Mouse (Mus musculus): ENCODE measurements around the gene Ninl.

Gene Ninl

DNA sequence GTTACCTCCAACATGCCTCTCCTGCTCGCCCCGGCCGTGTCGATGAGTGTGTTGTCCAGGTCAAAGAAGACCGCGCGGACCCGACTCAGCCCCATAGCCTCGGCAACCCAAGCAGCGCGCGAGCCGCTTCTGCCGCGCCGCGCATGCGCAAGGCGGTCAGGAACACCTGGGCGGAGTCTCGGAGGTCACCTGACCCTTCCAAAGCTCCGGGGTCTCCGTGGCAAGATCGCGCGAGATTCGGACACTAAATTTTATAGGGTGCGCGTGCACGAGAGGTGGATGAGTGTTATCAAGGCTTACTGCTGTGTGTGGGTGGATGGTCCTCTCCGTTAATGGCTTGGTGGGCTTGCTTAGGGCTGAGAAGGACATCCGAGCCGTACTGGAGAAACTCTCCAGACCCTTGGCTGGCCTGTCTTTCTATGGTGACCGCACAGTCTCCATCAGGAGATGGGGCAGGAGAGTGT is at the start of gene Ninl, which contains the start of gene Nanp:
Ninl (minus strand) TSS at position 151 of the 464 bp plus-strand sequence.
Nanp (minus strand) TSS at position 167 of the 464 bp plus-strand sequence.
- peak; percentile 95 for DNase-seq

DNA sequence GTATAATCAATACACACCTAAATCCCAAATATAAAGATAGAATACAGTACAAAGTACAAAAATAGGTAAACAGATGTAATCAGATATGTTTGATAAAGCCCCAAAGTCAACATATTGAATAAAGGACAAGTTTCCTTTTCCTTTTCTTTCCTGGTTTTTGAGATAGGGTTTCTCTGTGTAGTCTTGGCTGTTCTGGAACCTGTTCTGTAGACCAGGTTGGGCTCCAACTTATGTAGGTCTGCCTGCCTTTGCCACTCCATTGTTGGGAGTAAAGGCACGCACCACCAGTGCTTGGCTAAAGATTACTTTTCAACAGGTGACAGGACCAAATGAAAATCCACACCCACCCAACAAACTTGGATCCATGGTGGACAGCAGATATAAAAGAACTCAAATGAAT is 17.5 kb upstream of the Ninl start:
- no peak for DNase-seq

DNA sequence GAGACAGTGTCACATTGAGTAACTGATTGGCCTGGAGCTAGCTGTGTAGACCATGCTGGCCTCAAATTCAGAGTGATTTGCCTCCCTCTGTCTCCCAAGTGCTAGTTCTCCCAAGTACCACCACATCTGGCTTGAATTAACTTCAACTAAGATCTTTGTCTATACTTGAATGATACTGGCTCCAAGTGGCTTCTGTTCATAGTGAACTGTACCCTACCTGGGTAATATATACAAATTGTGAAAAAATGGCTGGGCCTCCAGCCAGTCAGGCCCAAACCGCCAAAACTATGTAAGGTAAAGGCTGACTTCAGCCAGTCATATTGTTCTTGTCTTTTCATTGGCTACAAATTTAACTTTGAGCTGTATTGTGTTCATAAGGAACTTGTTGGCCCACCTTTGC is 1.2 kb upstream of the Ninl start:
- no peak for DNase-seq

DNA sequence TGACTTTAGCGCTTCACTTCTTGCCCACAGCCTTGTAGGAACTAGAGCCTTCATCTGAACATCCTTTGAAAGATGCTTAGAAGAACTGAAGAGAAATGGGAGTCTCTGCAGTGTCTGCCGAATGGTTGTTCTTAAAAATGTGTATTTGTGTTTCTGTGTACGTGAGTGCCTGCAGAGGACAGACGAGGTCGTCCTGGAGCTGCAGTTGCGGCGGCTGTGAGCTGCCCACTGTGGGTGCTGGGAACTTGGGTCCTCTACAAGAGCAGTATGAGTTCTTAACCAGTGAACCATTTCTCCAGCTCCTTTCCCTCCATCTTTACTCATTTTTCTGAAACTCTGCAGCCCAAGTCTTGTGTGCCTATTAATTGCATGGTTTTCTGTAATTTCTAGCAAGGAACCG is 544 bp upstream of the Ninl start:
- DNase-seq: no peak

DNA sequence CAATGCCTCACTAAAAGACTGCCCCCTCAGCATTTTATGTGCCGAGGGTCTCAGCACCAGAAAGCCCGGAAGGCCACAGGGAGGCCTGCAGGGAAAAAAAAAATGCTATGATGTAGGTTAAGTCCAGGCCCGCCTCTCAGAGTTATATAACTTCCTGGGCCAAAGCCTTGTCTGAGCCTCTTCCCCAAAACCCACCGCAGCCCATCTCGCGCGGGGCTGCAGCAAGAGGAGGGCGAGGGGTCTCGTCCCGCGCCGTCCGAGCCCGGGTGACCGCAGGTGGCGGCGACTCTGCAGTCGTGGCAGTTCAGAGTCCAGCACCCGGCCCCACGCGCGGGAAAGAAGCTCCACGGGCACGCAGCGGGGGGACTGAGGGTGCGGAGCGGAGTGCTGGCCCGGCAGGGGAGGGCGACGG is 365 bp downstream of the Ninl start:
- no peak for DNase-seq

DNA sequence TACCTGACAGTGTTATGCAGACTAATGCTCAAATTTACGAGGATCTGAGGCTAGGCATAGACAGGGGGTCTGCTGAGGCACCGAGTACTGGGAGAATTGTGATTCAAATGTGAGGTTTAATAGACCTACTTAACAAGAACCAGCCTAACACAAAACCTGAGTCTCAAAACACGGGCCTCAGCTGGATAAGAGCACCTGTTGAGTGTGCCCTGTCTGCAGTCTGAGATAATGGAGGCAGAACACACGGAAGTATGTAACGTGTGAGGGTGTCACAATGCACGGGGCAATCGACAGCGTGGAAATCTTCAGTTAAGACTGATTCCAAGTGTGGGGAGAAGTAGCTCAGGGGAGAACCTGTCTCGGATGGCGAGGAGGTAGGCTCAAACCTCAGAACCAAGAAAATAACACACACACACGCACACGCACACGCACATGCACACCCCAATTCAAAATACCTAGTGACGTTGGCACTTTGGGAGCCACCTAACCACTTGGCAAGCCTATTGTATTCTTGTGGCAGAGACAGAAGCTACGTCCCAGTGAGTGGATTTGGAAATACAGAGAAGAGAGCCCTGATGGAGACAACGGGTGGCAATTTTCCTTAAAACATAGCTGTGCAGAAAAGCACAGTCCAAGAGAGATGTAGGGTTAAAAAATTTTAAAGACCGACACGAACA is 1.2 kb downstream of the Ninl start:
- DNase-seq: no peak

DNA sequence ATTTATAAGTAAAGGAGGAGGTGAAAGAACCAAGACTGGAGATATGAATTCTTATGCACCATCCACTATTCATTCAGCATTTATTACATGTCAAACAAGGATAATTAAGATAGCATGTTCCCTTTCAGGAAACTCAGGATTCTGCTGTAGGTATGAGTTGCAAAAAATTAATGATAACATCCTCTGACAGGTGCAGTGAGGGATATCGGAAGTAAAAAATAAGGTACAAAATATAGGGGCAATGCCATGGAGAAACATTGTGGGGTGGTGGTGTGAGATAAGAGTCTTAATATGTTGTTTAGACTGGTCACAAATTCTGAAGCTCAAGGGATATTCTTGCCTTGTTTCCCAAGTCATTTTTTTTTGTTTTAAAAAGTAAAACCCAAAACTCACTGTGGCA is 1.9 kb downstream of the Ninl start:
- DNase-seq: no peak

DNA sequence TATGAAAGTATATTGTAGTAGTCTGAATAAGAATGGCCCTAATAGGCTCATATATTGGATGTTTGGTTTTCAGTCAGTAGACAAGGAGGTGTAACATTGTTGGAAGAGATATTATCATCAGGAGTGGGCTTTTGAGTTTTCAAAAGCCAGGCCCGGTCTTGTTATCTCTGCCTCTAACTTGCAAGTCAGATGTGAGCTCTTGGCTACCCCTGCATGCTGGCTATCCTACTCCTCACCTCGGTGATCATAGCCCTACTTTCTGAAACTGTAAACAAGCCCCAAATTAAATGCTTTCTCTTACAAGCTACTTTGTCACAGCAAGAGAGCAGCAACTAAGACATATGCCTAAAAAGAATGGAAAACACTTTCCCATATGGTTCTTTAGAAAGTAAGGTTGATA is 2.5 kb downstream of the Ninl start:
- DNase-seq: no peak

DNA sequence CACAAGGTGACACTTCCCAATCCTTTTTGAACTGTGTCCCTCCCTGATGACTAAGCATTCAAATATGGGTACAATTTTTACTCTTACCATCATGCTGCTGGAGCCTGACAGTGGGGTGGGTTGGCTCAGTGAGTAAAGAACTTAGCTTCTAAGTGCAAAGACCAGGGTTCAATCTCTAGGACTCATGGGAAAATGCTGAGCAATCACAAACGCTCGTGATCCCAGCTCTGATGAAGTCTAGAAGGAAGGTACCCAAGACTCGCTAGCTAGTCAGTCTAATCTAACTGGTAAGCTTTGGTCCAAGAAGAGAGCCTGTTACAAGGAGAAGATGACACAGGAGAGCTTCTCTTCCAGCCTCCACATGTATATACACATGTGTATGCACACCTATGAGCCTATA is 4.7 kb downstream of the Ninl start:
- DNase-seq: peak; percentile 20

DNA sequence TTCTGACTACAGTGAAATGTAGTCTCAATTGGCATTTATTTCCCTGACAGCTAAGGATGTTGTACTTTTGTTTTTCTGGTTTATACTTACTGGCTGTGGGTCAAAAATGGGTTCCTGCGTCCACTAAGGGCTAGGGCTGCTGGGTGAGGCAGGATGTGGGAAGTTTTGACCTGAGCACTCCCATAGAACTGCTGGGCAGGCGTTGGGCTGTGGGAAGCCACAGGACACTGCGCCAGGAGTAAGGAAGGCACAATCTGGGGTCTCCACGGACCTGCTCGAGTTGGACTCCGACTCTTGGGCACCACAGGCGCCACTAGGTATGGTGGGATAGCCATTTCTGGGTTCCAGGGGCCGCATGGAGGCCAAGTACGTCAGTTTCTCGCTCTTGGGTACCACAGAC is 18.0 kb downstream of the Ninl start:
- no peak for DNase-seq

DNA sequence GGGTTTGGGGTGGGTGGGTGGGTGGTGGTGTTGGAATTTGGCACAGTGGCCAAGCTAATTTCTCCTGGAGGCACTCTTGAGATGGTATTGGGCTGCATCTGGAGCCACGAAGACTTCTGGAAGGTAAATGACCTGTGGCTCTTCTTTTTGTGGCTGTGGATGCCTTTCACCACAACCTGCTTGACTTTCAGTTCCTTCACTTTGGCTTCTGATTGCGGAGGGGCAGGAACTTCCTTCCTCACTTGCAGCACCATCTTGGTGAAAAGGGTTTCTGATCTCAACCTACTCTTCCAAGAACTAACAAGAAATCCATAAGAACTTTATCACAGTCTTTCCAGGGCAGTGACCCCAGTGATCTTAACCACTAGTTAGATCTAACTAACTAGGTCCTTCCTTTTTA is 23.9 kb downstream of the Ninl start:
- no peak for DNase-seq

DNA sequence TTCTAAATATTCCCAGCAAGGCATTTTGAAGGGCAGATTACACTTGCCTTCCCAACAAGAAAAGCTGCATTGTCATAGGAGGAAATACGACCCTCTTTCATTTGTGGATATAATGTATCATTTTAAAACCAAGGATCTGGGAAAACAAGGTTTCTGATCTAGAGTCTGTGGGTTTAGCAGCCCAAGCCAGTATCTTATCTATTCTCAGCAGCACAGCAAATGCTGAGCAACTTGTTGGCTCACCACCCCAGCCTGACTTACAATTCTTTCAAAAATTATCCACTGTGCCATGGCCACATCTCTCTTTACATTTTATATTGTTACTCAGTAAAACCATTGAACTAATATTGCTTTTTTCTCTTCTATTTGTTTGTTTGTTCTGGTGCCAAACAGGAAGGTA is 27.9 kb downstream of the Ninl start:
- DNase-seq: no peak

DNA sequence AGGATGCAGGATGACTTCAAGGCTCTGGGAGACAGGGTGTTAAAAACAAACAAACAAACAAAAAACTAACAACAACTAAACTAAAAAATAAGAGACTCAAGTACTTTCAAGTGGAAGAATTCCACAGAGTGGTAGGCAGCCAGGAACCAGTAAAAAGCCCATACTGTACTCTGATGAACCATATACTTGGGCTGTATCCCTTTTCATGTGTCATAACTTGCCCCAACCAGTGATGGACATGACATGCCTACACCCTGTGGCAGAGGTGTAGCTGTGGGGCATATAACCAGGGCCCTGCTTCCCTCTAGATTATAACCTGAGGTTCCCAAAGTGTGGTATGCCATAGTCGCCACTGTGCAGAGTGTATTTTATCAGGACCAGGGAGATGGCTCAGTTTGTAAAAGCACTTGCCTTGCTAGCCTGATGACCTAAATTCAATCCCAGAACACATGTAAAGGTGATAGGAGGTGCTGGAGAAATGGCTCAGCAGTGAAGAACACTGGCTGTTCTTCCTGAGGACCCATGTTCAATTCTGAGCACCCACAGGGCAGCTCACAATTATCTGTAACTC is 29.6 kb downstream of the Ninl start:
- DNase-seq: no peak

DNA sequence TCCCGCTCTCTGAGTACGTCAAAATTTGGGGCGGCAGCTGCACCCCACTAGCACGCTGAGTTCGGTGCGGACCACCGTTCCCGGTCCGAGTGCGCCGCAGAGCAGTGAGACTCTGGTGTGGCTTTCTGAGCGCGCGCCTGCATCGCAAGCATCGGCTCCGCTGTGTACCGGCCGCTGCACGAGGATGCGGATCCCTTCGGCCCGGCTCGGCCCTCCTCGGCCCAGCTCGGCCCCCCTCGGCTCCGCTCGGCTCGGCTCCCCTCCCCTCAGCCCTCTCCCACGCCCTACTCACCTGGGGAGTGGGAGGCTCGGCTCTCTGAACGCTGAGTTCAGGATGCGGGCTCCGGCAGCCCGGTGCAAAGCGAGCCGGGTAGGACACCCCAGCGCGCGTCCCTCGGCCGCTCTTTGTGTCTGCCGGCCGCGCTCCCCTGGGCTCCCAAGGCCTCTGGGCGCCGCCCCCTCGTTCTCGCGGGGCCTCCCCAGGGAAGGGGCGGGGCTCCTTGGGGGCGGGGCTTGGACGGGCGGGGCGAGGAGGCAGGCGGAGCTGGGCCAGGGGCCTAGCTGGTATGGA is 30.2 kb downstream of the Ninl start:
- DNase-seq: peak; percentile 75

DNA sequence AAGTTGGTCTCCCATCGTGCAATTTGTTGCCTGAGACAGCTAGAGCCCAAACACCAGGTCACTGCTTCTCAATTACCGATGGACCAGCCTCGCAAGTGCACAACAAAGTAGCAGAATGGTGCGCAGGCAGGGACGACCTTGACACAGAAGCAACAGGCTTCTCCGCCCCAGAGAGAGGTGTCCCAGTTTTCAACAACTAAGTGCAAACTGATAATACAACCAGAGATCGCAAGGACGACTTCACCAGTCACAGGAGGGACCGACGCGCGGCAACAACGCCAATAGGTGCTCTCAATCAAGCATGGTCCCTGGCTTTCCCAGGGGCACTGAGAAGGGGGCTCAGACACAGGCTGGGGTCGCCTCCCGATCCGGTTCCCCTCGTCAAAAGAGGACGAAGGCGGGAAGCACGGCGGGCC is 30.7 kb downstream of the Ninl start:
- DNase-seq: no peak

DNA sequence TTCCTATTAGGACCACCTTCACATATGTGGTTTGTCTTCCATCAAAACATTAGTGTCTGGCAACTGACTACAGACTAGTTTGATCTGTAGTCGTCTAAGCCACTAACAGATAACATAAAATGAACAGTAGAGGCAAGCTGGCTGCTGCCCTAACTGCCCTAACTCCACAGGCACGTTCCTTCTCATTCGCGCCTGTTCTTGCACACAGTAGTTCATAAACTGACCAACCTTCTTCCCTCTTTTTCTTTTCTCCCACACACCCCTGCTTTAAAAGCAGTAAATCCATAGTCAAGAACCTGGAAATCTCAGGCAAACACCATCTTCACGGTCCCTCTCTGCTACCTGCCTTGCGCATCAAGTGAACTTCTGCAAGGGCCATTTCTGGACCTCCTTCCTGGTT is 31.2 kb downstream of the Ninl start:
- DNase-seq: no peak

DNA sequence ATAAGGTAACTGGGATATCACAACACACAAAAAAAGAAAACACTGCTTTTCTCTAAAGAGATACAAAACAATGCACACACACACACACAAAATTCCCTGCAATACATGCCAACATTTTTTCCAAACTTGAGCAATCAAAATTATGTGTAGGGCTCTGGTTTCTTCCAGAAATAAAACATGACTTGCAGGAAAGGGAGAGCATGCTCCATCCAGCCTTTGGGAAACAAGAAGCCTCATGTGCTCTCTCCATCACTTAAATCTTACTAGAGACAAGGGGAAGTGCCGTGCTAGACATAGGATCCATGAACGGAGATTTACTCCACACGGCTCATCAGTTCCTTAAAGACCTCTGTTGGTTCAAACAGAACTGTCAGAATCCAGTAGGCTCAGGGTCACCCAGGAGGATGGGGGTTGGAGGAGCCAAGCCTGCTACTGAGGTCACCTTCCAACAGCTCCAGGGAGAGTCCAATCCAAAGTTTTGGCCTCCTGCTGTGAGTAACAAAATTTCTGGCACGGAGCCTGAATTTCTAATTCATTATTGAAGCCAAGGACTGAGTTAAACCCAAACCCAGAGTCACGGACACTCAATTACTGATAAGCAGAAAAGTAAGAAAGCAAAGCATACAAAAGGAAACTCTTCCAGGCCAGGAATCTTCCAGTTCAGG is 32.8 kb downstream of the Ninl start:
- peak; percentile 96 for DNase-seq

DNA sequence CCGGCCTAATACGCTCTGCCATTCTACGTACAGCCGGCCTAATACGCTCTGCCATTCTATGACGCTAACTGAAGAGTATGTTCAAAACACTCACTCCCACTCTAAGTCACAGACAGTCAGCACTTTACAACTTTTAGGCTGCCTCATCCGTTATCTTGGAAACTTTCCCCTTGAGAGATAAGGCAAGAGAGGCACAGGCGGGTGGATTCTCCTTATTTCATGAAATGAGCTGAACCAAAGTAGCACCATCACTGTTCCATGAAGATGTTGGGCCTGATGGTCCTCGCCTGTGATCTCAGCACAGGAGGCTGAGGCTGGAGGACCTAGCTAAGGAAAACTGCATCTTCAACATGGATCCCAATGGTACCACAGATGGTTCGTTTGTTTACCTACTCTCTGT is 34.8 kb downstream of the Ninl start:
- no peak for DNase-seq

DNA sequence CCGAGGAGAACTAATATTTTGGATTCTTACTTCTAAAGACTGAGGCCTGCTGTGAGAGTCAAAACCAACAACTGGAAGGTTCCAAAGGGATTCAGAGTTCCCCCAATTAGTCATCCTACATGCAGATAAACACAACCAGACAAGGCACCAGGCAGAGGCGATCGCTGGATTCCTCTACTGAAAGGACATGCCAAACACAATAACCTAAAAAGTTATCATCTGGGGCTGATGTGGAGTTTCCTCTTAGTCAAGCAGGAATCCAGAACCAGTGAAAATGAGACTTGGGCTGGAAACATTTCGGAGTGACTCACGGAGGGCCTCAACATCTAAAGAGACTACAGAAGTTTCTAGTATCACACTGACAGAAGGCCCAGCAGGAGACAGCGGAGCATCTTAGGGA is 35.4 kb downstream of the Ninl start:
- no peak for DNase-seq

DNA sequence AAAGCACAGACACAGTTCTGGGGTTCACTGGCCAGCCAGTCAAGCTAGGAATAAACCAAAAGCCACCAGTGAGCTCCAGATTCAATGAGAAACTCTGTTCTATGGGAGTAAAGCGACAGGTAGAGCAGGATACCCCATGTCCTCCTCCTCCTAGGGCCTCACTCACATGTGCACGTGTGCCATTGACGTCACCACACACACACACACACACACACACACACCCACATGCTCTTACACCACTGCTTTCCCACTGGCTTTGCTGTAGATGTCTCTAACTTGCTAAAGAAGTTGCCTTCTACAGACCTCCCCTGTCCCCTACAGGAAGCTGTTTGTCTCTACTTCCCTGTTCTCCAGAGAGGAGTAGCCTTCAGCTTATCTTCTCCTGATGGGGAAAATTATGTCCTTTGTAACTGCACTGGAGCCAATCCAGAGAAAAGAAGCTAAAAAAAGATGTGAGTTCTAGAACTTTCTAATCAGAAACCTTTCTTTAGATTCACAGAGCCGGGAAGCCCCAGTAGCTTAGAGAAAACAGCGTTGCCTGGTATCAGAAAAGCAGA is 37.5 kb downstream of the Ninl start:
- DNase-seq: no peak

DNA sequence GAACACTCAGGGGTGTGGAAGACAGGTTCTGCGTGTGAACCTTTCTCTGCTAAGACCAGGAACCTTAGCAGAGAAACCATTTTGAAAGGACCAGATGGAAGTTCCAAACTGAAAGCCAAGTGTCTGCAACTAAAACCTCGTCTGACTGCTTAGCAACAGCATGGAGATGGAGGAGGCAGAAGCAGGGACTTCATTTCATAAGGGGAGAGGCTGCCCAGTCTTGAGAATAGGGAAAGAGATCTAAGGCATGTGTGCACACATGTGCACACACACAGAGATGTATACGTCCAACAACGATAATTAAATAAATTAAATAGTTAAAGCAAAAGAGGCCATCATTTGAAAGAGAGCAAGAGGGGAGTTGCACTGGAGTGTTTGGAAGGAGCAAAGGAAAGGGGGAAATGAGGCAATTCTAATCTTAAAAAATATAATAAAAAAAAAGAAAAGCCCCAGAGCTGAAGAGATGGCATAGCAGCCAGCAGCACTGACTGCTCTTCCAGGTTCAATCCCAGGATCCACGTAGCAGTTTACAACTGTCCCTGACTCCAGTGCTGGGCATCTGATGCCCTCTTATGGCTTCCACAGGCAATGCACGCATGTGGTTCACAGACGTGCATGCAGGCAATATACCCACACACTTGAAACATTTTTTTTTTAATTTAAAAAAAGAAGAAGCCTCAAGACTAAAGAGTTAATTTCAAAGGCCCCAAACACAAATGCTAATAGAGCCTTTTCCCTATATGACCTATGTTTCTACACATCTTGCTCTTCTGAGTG is 38.6 kb downstream of the Ninl start:
- DNase-seq: peak; percentile 70

DNA sequence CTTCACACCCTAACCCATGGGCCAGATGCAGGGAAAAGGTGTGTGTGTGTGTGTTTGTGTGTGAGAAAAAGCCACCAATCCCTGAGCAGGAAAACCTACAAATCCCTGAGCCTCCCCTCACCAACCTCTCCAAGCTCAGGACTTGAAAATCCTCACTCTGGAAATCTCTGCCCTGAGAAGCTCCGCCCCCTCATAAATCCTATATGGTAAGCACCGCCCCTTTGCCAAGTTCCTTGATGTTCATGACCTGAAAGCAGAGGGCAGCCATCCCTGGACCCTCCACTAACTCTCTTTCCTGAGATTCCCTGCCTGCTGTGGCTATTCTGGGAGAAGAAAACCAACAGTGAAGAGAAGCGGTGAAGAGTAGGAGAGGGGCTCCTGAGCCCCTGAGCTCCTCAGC is 40.2 kb downstream of the Ninl start:
- DNase-seq: no peak

DNA sequence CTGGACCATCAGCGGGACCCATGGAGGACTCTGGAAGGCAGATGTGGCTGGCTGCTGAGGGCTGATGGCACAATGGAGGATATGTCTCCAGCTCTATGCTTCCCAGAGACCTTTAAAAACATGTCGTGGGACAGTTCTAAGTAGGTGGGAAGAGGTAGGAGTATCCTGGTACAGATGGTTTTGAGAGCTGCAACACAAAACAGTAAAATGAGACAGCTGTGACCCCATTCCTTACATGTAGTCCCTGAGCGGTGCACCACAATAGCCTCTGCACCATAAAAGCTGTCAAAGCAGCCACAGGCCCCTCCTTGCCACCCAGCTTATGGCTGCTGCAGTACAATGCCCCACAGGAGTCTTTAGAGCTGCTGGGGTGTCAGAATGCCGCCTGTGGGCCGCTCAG is 41.6 kb downstream of the Ninl start:
- DNase-seq: no peak
